ENCODE assay signal across 22 mouse cellular contexts in genomic region chr8:85780091-85780490, GRCm38 (mm10).
DNase-seq lines count a peak whose midpoint lies in the region; ATAC-seq and TF ChIP-seq lines count a peak whose summit lies in the region.
"Had no signal": no experiment of that assay in that cellular context is flagged by ENCODE, and none has a peak within 500 bp of the region (broad histone marks: within the 10 kb centered on the region; RNA-seq: fewer than 3 reads in every experiment).

No protein-coding gene starts in this region.

- no peaks in the 10 kb centered on the region for H3K4me1 ChIP-seq in midbrain, postnatal 0 days (ENCODE audit: insufficient read depth, low read length)
- no peaks in the 10 kb centered on the region for H3K4me1 ChIP-seq in midbrain, embryonic 13.5 days (replicated peaks)
- H3K4me1 ChIP-seq in stomach, postnatal 0 days (replicated peaks; ENCODE audit: control insufficient read depth, insufficient read depth), result no peaks in the 10 kb centered on the region
- H3K4me1 ChIP-seq: liver, embryonic 12.5 days; stomach, embryonic 15.5 days had no signal

- no peak for ATAC-seq in midbrain, postnatal 0 days (ENCODE audit: low FRiP score)
- no peak for ATAC-seq in midbrain, embryonic 13.5 days
- no peak for ATAC-seq in erythroblast, adult 5-6 weeks (replicated peaks; ENCODE audit: low FRiP score, poor library complexity, severe bottlenecking)
- ATAC-seq in stomach, postnatal 0 days (ENCODE audit: low FRiP score, low TSS enrichment), result no peak
- ATAC-seq: hindbrain, embryonic 16.5 days; liver, embryonic 12.5 days had no signal

- TF ChIP-seq EP300 in stomach, postnatal 0 days (optimal IDR thresholded peaks at IDR 0.05), result no peak

- TF ChIP-seq CTCF in midbrain, postnatal 0 days (IDR thresholded peaks at IDR 0.05), result no peak
- TF ChIP-seq CTCF in stomach, postnatal 0 days (IDR thresholded peaks at IDR 0.05; ENCODE audit: low read depth), result no peak

- no peaks in the 10 kb centered on the region for H3K36me3 ChIP-seq in midbrain, postnatal 0 days (ENCODE audit: insufficient read depth, low read length)
- peaks cover 13% of the 10 kb centered on the region for H3K36me3 ChIP-seq in midbrain, embryonic 13.5 days
- no peaks in the 10 kb centered on the region for H3K36me3 ChIP-seq in stomach, postnatal 0 days (ENCODE audit: control insufficient read depth, insufficient read depth, low read length)
- H3K36me3 ChIP-seq: stomach, embryonic 15.5 days had no signal

- H3K9ac ChIP-seq in midbrain, postnatal 0 days (replicated peaks; ENCODE audit: low read length, poor library complexity, severe bottlenecking), result no peak overlapping the region
- no peak overlapping the region for H3K9ac ChIP-seq in midbrain, embryonic 13.5 days (replicated peaks)
- H3K9ac ChIP-seq in stomach, postnatal 0 days (ENCODE audit: low read length), result no peak overlapping the region
- H3K9ac ChIP-seq: liver, embryonic 12.5 days; lung, embryonic 14.5 days; midbrain, embryonic 12.5 days; stomach, embryonic 15.5 days had no signal

- DNase-seq in cerebellum, adult 18-20 months, result peak; percentile 22 to 47
- DNase-seq in cerebellum, adult 11 months, result no peak
- DNase-seq in midbrain, postnatal 0 days (ENCODE audit: low spot score), result peak; percentile 31
- DNase-seq in embryo, embryonic 11 days, result peak; percentile 5
- DNase-seq in thymus, postnatal 14 days, result no peak
- no peak for DNase-seq in stomach, postnatal 0 days (ENCODE audit: low spot score)
- DNase-seq: adrenal gland, adult 8-10 months; gastrocnemius, postnatal 25 days; heart, postnatal 14 days; kidney, adult 11 months; lung, embryonic 14.5 days; lung, postnatal 4 days; spleen, adult 18-20 months had no signal

- no peaks in the 10 kb centered on the region for H3K9me3 ChIP-seq in midbrain, postnatal 0 days (ENCODE audit: low read length)
- H3K9me3 ChIP-seq in midbrain, embryonic 13.5 days, result no peaks in the 10 kb centered on the region
- H3K9me3 ChIP-seq in stomach, postnatal 0 days (ENCODE audit: control insufficient read depth, low read length), result no peaks in the 10 kb centered on the region
- H3K9me3 ChIP-seq: liver, embryonic 12.5 days; midbrain, embryonic 12.5 days; stomach, embryonic 15.5 days had no signal

- H3K27ac ChIP-seq in midbrain, postnatal 0 days (ENCODE audit: low read depth, low read length), result no peak overlapping the region
- no peak overlapping the region for H3K27ac ChIP-seq in midbrain, embryonic 13.5 days
- H3K27ac ChIP-seq in stomach, postnatal 0 days (replicated peaks), result no peak overlapping the region
- H3K27ac ChIP-seq: kidney, postnatal 0 days; liver, embryonic 12.5 days; midbrain, embryonic 12.5 days; stomach, embryonic 15.5 days had no signal

- H3K27me3 ChIP-seq in midbrain, postnatal 0 days (ENCODE audit: insufficient read depth, low read length), result no peaks in the 10 kb centered on the region
- H3K27me3 ChIP-seq in midbrain, embryonic 13.5 days, result no peaks in the 10 kb centered on the region
- H3K27me3 ChIP-seq in stomach, postnatal 0 days (ENCODE audit: control insufficient read depth, insufficient read depth, low read length), result no peaks in the 10 kb centered on the region
- H3K27me3 ChIP-seq: CH12.LX; liver, embryonic 12.5 days; midbrain, embryonic 12.5 days; stomach, embryonic 15.5 days had no signal

- H3K4me3 ChIP-seq in midbrain, postnatal 0 days (ENCODE audit: low read depth, low read length), result no peak overlapping the region
- no peak overlapping the region for H3K4me3 ChIP-seq in midbrain, embryonic 13.5 days (replicated peaks)
- no peak overlapping the region for H3K4me3 ChIP-seq in stomach, postnatal 0 days (ENCODE audit: low read depth, low read length)
- H3K4me3 ChIP-seq: liver, embryonic 12.5 days; midbrain, embryonic 12.5 days; stomach, embryonic 15.5 days had no signal

- 64% methylated on average over 3 of the region's 3 CpGs for WGBS in midbrain, postnatal 0 days
- 53% methylated on average over 3 of the region's 3 CpGs for WGBS in midbrain, embryonic 13.5 days
- WGBS in stomach, postnatal 0 days, result 97% methylated on average over 3 of the region's 3 CpGs

- no peak overlapping the region for H3K4me2 ChIP-seq in midbrain, postnatal 0 days (ENCODE audit: low read depth, low read length, poor library complexity, severe bottlenecking)
- H3K4me2 ChIP-seq in midbrain, embryonic 13.5 days (replicated peaks), result no peak overlapping the region
- H3K4me2 ChIP-seq in stomach, postnatal 0 days (replicated peaks; ENCODE audit: low read depth), result no peak overlapping the region
- H3K4me2 ChIP-seq: heart, embryonic 11.5 days; liver, embryonic 12.5 days; lung, embryonic 14.5 days; midbrain, embryonic 12.5 days; stomach, embryonic 15.5 days had no signal

Comparison
In these comparisons a context has a peak if more than half of its experiments do, and no peak if none do; other contexts are left out.
1. DNase-seq: peak in cerebellum, adult 18-20 months (2 of 2), midbrain, postnatal 0 days (single experiment) and embryo, embryonic 11 days (single experiment); none in cerebellum, adult 11 months (single experiment), thymus, postnatal 14 days (single experiment) and stomach, postnatal 0 days (single experiment).